Mouse (Mus musculus) thymus, postnatal 14 days (tissue): ENCODE results near the gene Panx2.

ENCODE experiments used
- DNase-seq: peaks from one replicate; pipeline ENCODE4 v3.0.0; 2021

Panx2 gene

GRCm38 (mm10) chr15:89075478-89076147 lies 16.1 kb downstream of the Panx2 start:
- DNase-seq = peak; percentile 89

- peak; percentile 62 for DNase-seq
Observed at GRCm38 (mm10) chr15:89076156-89076731, 16.7 kb downstream of the Panx2 start.

- DNase-seq = peak; percentile 80
Observed at GRCm38 (mm10) chr15:89078208-89078836, 18.8 kb downstream of the Panx2 start.

- no peak for DNase-seq
Observed at GRCm38 (mm10) chr15:89083906-89084305, 24.4 kb downstream of the Panx2 start.

GRCm38 (mm10) chr15:89084826-89085225 lies 25.3 kb downstream of the Panx2 start:
- no peak for DNase-seq

GRCm38 (mm10) chr15:89088607-89089247 lies 29.2 kb downstream of the Panx2 start, which contains the start of gene Selenoo:
Selenoo (plus strand) TSS chr15:89089084.
- peak; percentile 86 for DNase-seq

- peak; percentile 39 for DNase-seq
Observed at GRCm38 (mm10) chr15:89089248-89090051, 29.9 kb downstream of the Panx2 start.

GRCm38 (mm10) chr15:89090662-89091061 lies 31.1 kb downstream of the Panx2 start:
- no peak for DNase-seq

- DNase-seq = no peak
Observed at GRCm38 (mm10) chr15:89092181-89092580, 32.6 kb downstream of the Panx2 start.

- no peak for DNase-seq
Observed at GRCm38 (mm10) chr15:89097450-89097849, 37.9 kb downstream of the Panx2 start.

- DNase-seq = no peak
Observed at GRCm38 (mm10) chr15:89098616-89099015, 39.1 kb downstream of the Panx2 start.

GRCm38 (mm10) chr15:89100823-89101222 lies 41.3 kb downstream of the Panx2 start:
- DNase-seq = no peak

- DNase-seq = no peak
Observed at GRCm38 (mm10) chr15:89102646-89103045, 43.1 kb downstream of the Panx2 start.

- DNase-seq = no peak
Observed at GRCm38 (mm10) chr15:89103921-89104320, 44.4 kb downstream of the Panx2 start.

GRCm38 (mm10) chr15:89104425-89104824 lies 44.9 kb downstream of the Panx2 start:
- DNase-seq = no peak

- no peak for DNase-seq
Observed at GRCm38 (mm10) chr15:89106073-89106472, 46.5 kb downstream of the Panx2 start.

- DNase-seq = no peak
Observed at GRCm38 (mm10) chr15:89106976-89107375, 47.4 kb downstream of the Panx2 start.

- no peak for DNase-seq
Observed at GRCm38 (mm10) chr15:89110147-89110546, 50.6 kb downstream of the Panx2 start.

GRCm38 (mm10) chr15:89118007-89118406 lies 58.5 kb downstream of the Panx2 start:
- peak; percentile 39 for DNase-seq

- DNase-seq = peak; percentile 95
Observed at GRCm38 (mm10) chr15:89122649-89123366, 63.3 kb downstream of the Panx2 start, which contains the start of gene Tubgcp6. Tubgcp6 (minus strand) TSS chr15:89123112.
